21 mouse cellular contexts compared by ENCODE assay signal in the genomic region with DNA sequence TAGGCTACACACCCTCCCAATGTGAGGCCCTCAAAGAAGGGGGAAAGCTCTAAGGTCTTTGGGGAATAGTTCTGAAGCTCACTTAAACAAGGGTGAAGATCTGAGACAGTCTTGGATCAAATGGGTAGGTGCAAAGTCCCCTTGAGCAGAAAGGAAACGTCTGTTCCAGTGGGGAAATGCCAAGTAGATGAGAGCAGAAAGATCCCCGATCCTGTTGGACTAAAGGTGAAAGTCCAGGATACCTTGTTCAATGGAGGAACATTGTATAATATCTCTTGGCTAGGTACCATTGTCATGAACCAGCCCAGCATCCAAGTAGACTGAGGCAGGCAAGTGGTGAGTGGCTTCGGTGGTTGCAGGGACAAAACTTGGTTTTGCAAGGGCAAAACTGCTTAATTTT.
DNase-seq lines count a peak whose midpoint lies in the region; ATAC-seq and TF ChIP-seq lines count a peak whose summit lies in the region.
"Had no signal": no experiment of that assay in that cellular context is flagged by ENCODE, and none has a peak within 500 bp of the region (broad histone marks: within the 10 kb centered on the region; RNA-seq: fewer than 3 reads in every experiment).

No protein-coding gene starts in this region.

- no peak overlapping the region for H3K4me3 ChIP-seq in kidney, adult 2 months (ENCODE audit: insufficient read depth, low read depth, low read length)
- H3K4me3 ChIP-seq in kidney, embryonic 16.5 days (ENCODE audit: low read length), result no peak overlapping the region
- no peak overlapping the region for H3K4me3 ChIP-seq in liver, adult 2 months (ENCODE audit: insufficient read depth, low read depth, low read length)
- H3K4me3 ChIP-seq in liver, embryonic 12.5 days, result no peak overlapping the region

- no peak overlapping the region for H3K4me2 ChIP-seq in kidney, embryonic 16.5 days (replicated peaks; ENCODE audit: low read depth, low read length)
- no peak overlapping the region for H3K4me2 ChIP-seq in liver, embryonic 12.5 days

- H3K79me2 ChIP-seq in liver, adult 2 months (ENCODE audit: control insufficient read depth, insufficient read depth, low read length), result no peaks in the 10 kb centered on the region

- no peak overlapping the region for H3K27ac ChIP-seq in kidney, adult 2 months (ENCODE audit: insufficient read depth, low read depth, low read length)
- no peak overlapping the region for H3K27ac ChIP-seq in kidney, embryonic 16.5 days (ENCODE audit: low read length)
- H3K27ac ChIP-seq in liver, adult 2 months (replicated peaks; ENCODE audit: insufficient read depth, low read depth, low read length), result no peak overlapping the region
- H3K27ac ChIP-seq in liver, embryonic 12.5 days, result no peak overlapping the region

- DNase-seq in kidney, adult 2 months, result peak; percentile 54
- DNase-seq in kidney, adult 18-20 months, result no peak
- peak; percentile 43 for DNase-seq in kidney, adult 9 months
- peak; percentile 59 for DNase-seq in liver, adult 2 months (ENCODE audit: extremely low read depth, low read depth, low spot score)
- DNase-seq: adrenal gland, adult 2 months; adrenal gland, adult 8-10 months; adrenal gland, postnatal 10 days; adrenal gland, postnatal 14 days; adrenal gland, postnatal 25 days; adrenal gland, postnatal 36 days; B cell, adult 2 months; cerebellum, adult 11 months; cerebellum, adult 11-12 months; cerebellum, adult 18-20 months had no signal

- no peaks in the 10 kb centered on the region; the same call in 1 of the 2 replicates for H3K4me1 ChIP-seq in kidney, adult 2 months (ENCODE audit: control insufficient read depth, insufficient read depth, low read length)
- H3K4me1 ChIP-seq in kidney, embryonic 16.5 days (ENCODE audit: insufficient read depth, low read length), result no peaks in the 10 kb centered on the region
- peaks cover 7% of the 10 kb centered on the region; the same call in 1 of the 2 replicates for H3K4me1 ChIP-seq in liver, adult 2 months (ENCODE audit: control insufficient read depth, insufficient read depth, low read length)
- H3K4me1 ChIP-seq in liver, embryonic 12.5 days, result no peaks in the 10 kb centered on the region

- ATAC-seq in kidney, embryonic 16.5 days (ENCODE audit: low FRiP score, low TSS enrichment), result no peak
- ATAC-seq in liver, embryonic 12.5 days, result no peak
- ATAC-seq: activated CD4-positive, CD25-positive, alpha-beta regulatory T cell, adult 4 months; CD4-positive, CD25-positive, alpha-beta regulatory T cell, adult 4 months; Patski had no signal

- no peak for TF ChIP-seq CTCF in kidney, adult 2 months (conservative IDR thresholded peaks at IDR 0.05; ENCODE audit: insufficient read depth, insufficient read length, low read depth, low read length)
- TF ChIP-seq CTCF in liver, adult 2 months (IDR thresholded peaks at IDR 0.05; ENCODE audit: low read depth, low read length), result no peak

- no peaks in the 10 kb centered on the region for H3K27me3 ChIP-seq in kidney, adult 2 months (replicated peaks; ENCODE audit: control insufficient read depth, insufficient read depth, low read length)
- no peaks in the 10 kb centered on the region for H3K27me3 ChIP-seq in kidney, embryonic 16.5 days (ENCODE audit: insufficient read depth, low read length)
- H3K27me3 ChIP-seq in liver, adult 2 months (ENCODE audit: control insufficient read depth, insufficient read depth, low read length), result no peaks in the 10 kb centered on the region
- no peaks in the 10 kb centered on the region for H3K27me3 ChIP-seq in liver, embryonic 12.5 days (replicated peaks)
- H3K27me3 ChIP-seq: CH12.LX had no signal

- whole genome bisulfite sequencing in kidney, adult 2 months, result 71% methylated on average over 3 of the region's 3 CpGs
- WGBS in kidney, embryonic 16.5 days, result 75% methylated on average over 3 of the region's 3 CpGs
- 34% methylated on average over 3 of the region's 3 CpGs for WGBS in liver, adult 2 months
- 68% methylated on average over 3 of the region's 3 CpGs for WGBS in liver, embryonic 12.5 days (ENCODE audit: insufficient replicate concordance)

- no peak overlapping the region for H3K9ac ChIP-seq in kidney, embryonic 16.5 days (replicated peaks; ENCODE audit: low read length)
- H3K9ac ChIP-seq in liver, adult 2 months (ENCODE audit: low read depth, low read length), result no peak overlapping the region
- no peak overlapping the region for H3K9ac ChIP-seq in liver, embryonic 12.5 days

- H3K36me3 ChIP-seq in kidney, adult 2 months (ENCODE audit: control insufficient read depth, insufficient read depth, low read length), result no peaks in the 10 kb centered on the region
- peaks cover 21% of the 10 kb centered on the region for H3K36me3 ChIP-seq in kidney, embryonic 16.5 days (ENCODE audit: insufficient read depth, low read length)
- H3K36me3 ChIP-seq in liver, adult 2 months (ENCODE audit: control insufficient read depth, insufficient read depth, low read length), result peaks cover 6% of the 10 kb centered on the region; the same call in 1 of the 2 replicates
- peaks cover 24% of the 10 kb centered on the region for H3K36me3 ChIP-seq in liver, embryonic 12.5 days

- 0 out of 2 replicates have a peak, but pooled peaks cover 2% of the 10 kb centered on the region for H3K9me3 ChIP-seq in kidney, embryonic 16.5 days (ENCODE audit: low read length)
- H3K9me3 ChIP-seq in liver, embryonic 12.5 days (replicated peaks), result no peaks in the 10 kb centered on the region
- H3K9me3 ChIP-seq: G1E had no signal

- no peak for TF ChIP-seq POLR2A in kidney, adult 2 months (IDR thresholded peaks at IDR 0.05; ENCODE audit: low read depth, low read length)
- no peak for TF ChIP-seq POLR2A in liver, adult 2 months (IDR thresholded peaks at IDR 0.05; ENCODE audit: extremely low read depth, insufficient read depth, low read length)
